Mouse (Mus musculus) 3T3-L1 (cell line): ENCODE measurements around the gene Creb3.
A peak's percentile ranks its signal among the peaks of the same experiment; 100 is the strongest.

Experiments used
- DNase-seq: peaks from one replicate; pipeline ENCODE4 v3.0.0-alpha.2; 2015; ENCODE audit warnings: low read depth, low spot score

The Creb3 gene

GRCm38 (mm10) chr4:43558028-43558630 is 4.0 kb upstream of the Creb3 start:
- DNase-seq: peak; percentile 84

GRCm38 (mm10) chr4:43558631-43559356 is 3.3 kb upstream of the Creb3 start:
- peak; percentile 91 for DNase-seq

- DNase-seq: no peak
Observed at GRCm38 (mm10) chr4:43559519-43560242, 2.5 kb upstream of the Creb3 start.

GRCm38 (mm10) chr4:43560243-43560611 is 1.9 kb upstream of the Creb3 start:
- DNase-seq: peak; percentile 69

- peak; percentile 29 for DNase-seq
Observed at GRCm38 (mm10) chr4:43560976-43561375, 1.2 kb upstream of the Creb3 start.

GRCm38 (mm10) chr4:43561436-43561996 is 616 bp upstream of the Creb3 start:
- DNase-seq: no peak

GRCm38 (mm10) chr4:43562769-43563600 is 853 bp downstream of the Creb3 start:
- DNase-seq: peak; percentile 56

GRCm38 (mm10) chr4:43563601-43563875 is 1.4 kb downstream of the Creb3 start:
- no peak for DNase-seq

GRCm38 (mm10) chr4:43564231-43564630 is 2.1 kb downstream of the Creb3 start:
- DNase-seq: peak; percentile 85

GRCm38 (mm10) chr4:43567140-43567539 is 5.0 kb downstream of the Creb3 start:
- no peak for DNase-seq

GRCm38 (mm10) chr4:43571395-43572045 is 9.4 kb downstream of the Creb3 start:
- no peak for DNase-seq

GRCm38 (mm10) chr4:43573561-43573960 is 11.4 kb downstream of the Creb3 start:
- DNase-seq: no peak

- no peak for DNase-seq
Observed at GRCm38 (mm10) chr4:43575356-43575755, 13.2 kb downstream of the Creb3 start.

- no peak for DNase-seq
Observed at GRCm38 (mm10) chr4:43577237-43577881, 15.2 kb downstream of the Creb3 start.

GRCm38 (mm10) chr4:43578376-43579204 is 16.5 kb downstream of the Creb3 start, which contains the start of the genes Rgp1 and Gba2:
TSS of gene Rgp1 (plus strand) at chr4:43578715.
TSS of gene Gba2 (minus strand) at chr4:43578873.
- DNase-seq: peak; percentile 77

GRCm38 (mm10) chr4:43579256-43579655 is 17.1 kb downstream of the Creb3 start:
- no peak for DNase-seq

- no peak for DNase-seq
Observed at GRCm38 (mm10) chr4:43579731-43580130, 17.6 kb downstream of the Creb3 start.

- DNase-seq: no peak
Observed at GRCm38 (mm10) chr4:43580721-43581120, 18.6 kb downstream of the Creb3 start.

- DNase-seq: no peak
Observed at GRCm38 (mm10) chr4:43581381-43581780, 19.2 kb downstream of the Creb3 start.

GRCm38 (mm10) chr4:43582241-43582640 is 20.1 kb downstream of the Creb3 start:
- DNase-seq: no peak
